Mouse (Mus musculus) midbrain, embryonic 12.5 days (tissue): ENCODE measurements around the gene Prpf3. TPM values are rescaled to one million over a fixed set of nuclear protein-coding genes. Genes with fewer than 3 reads are reported as not detected.

Experiments used
- ATAC-seq: fragments of 200-750 bp; cut with Nextera tagmentation; 2 replicates; pipeline ENCODE4 v1.8.0; 2017; ENCODE audit warnings: low read depth, moderate TSS enrichment, moderate library complexity; ENCODE audit not compliant: low FRiP score
- H3K27ac ChIP-seq: fragments of 300-500 bp; sonication (generic); replicated peaks from 2 replicates; pipeline ENCODE4 v1.5.1; 2016; ENCODE audit warnings: mild to moderate bottlenecking
- H3K27me3 ChIP-seq: fragments of 300-500 bp; sonication (generic); 2 replicates; pipeline ENCODE4 v1.6.1; 2016; ENCODE audit warnings: mild to moderate bottlenecking
- H3K36me3 ChIP-seq: fragments of 300-500 bp; sonication (generic); 2 replicates; pipeline ENCODE4 v1.6.1; 2016
- H3K4me1 ChIP-seq: fragments of 300-500 bp; sonication (generic); 2 replicates; pipeline ENCODE4 v1.6.1; 2016
- H3K4me2 ChIP-seq: fragments of 300-500 bp; sonication (generic); replicated peaks from 2 replicates; pipeline ENCODE4 v1.6.1; 2016; ENCODE audit warnings: mild to moderate bottlenecking, moderate library complexity
- H3K4me3 ChIP-seq: fragments of 300-500 bp; sonication (generic); 2 replicates; pipeline ENCODE4 v1.5.1; 2016; ENCODE audit warnings: mild to moderate bottlenecking
- H3K9ac ChIP-seq: fragments of 300-500 bp; sonication (generic); replicated peaks from 2 replicates; pipeline ENCODE4 v1.6.1; 2016; ENCODE audit warnings: mild to moderate bottlenecking, moderate library complexity
- H3K9me3 ChIP-seq: fragments of 300-500 bp; sonication (generic); 2 replicates; pipeline ENCODE4 v1.6.1; 2016; ENCODE audit warnings: mild to moderate bottlenecking
- WGBS: fragments of 180-500 bp; shearing (Covaris S2); methylation state at CpG from one replicate; pipeline ENCODE4 v1.1.7; 2016; 5-methylcytosine and 5-hydroxymethylcytosine counted together
- polyA plus RNA-seq: library from polyadenylated mRNA; unstranded; fragments of >200 nt; fragmentation: Nextera tagmentation; extraction: Ambion mirVana; gene quantifications from 2 replicates; pipeline ENCODE4 v1.2.1, GENCODE M21; 2016

Gene Prpf3
- polyA plus RNA-seq, 1 experiment from 2014 or later: 61.1 TPM

GRCm38 (mm10) chr3:95851317-95851716, 4.4 kb downstream of the Prpf3 start:
- WGBS: 93% methylated on average over 8 of the region's 8 CpGs
- Histone ChIP-seq H3K9ac (no peak overlapping the region), H3K4me2 (no peak overlapping the region), H3K4me1 (peaks cover 9% of the 10 kb centered on the region), H3K9me3 (no peaks in the 10 kb centered on the region), H3K27me3 (no peaks in the 10 kb centered on the region), H3K36me3 (peaks cover 68% of the 10 kb centered on the region), H3K27ac (no peak overlapping the region), H3K4me3 (no peak overlapping the region)
- ATAC-seq: no peak

GRCm38 (mm10) chr3:95850611-95851010, 5.1 kb downstream of the Prpf3 start:
- Histone ChIP-seq H3K27me3 (no peaks in the 10 kb centered on the region), H3K9ac (no peak overlapping the region), H3K4me2 (no peak overlapping the region), H3K4me1 (peaks cover 7% of the 10 kb centered on the region), H3K4me3 (no peak overlapping the region), H3K9me3 (no peaks in the 10 kb centered on the region), H3K36me3 (peaks cover 75% of the 10 kb centered on the region), H3K27ac (no peak overlapping the region)
- ATAC-seq: no peak
- 85% methylated on average over 4 of the region's 4 CpGs for WGBS

GRCm38 (mm10) chr3:95842503-95843214, 13.0 kb downstream of the Prpf3 start:
- Histone ChIP-seq H3K27ac (no peak overlapping the region), H3K4me1 (no peaks in the 10 kb centered on the region), H3K9me3 (no peaks in the 10 kb centered on the region), H3K9ac (no peak overlapping the region), H3K27me3 (no peaks in the 10 kb centered on the region), H3K4me2 (no peak overlapping the region), H3K36me3 (peaks cover 91% of the 10 kb centered on the region), H3K4me3 (no peak overlapping the region)
- no peak for ATAC-seq
- 84% methylated on average over 3 of the region's 3 CpGs for WGBS

GRCm38 (mm10) chr3:95839250-95839649, 16.4 kb downstream of the Prpf3 start:
- Histone ChIP-seq H3K9me3 (no peaks in the 10 kb centered on the region), H3K27ac (no peak overlapping the region), H3K4me3 (no peak overlapping the region), H3K4me1 (no peaks in the 10 kb centered on the region), H3K4me2 (no peak overlapping the region), H3K27me3 (no peaks in the 10 kb centered on the region), H3K9ac (no peak overlapping the region), H3K36me3 (peaks cover 88% of the 10 kb centered on the region)
- ATAC-seq: no peak
- WGBS: 96% methylated on average over 2 of the region's 2 CpGs

- Histone ChIP-seq H3K4me2 (no peak overlapping the region), H3K27me3 (no peaks in the 10 kb centered on the region), H3K9ac (no peak overlapping the region), H3K36me3 (peaks cover 62% of the 10 kb centered on the region), H3K9me3 (no peaks in the 10 kb centered on the region), H3K4me1 (no peaks in the 10 kb centered on the region), H3K4me3 (no peak overlapping the region), H3K27ac (no peak overlapping the region)
- 94% methylated on average over 4 of the region's 4 CpGs for WGBS
- ATAC-seq: no peak
These were observed 26.6 kb downstream of the Prpf3 start for GRCm38 (mm10) chr3:95829053-95829452.

- no peak overlapping the region for H3K4me2 ChIP-seq
- no peak overlapping the region for H3K27ac ChIP-seq
- no peak for ATAC-seq
- H3K27me3 ChIP-seq: no peaks in the 10 kb centered on the region
- no peaks in the 10 kb centered on the region for H3K9me3 ChIP-seq
- H3K4me1 ChIP-seq: no peaks in the 10 kb centered on the region
- H3K36me3 ChIP-seq: peaks cover 35% of the 10 kb centered on the region
- 72% methylated on average over 2 of the region's 2 CpGs for WGBS
- H3K4me3 ChIP-seq: no peak overlapping the region
- H3K9ac ChIP-seq: no peak overlapping the region
These were observed 29.4 kb downstream of the Prpf3 start for GRCm38 (mm10) chr3:95826275-95826674.

GRCm38 (mm10) chr3:95820046-95821010, 35.4 kb downstream of the Prpf3 start:
- Histone ChIP-seq H3K4me2 (peak overlapping the region; percentile 55), H3K27me3 (no peaks in the 10 kb centered on the region), H3K27ac (peak overlapping the region; percentile 99), H3K9me3 (no peaks in the 10 kb centered on the region), H3K4me3 (peak overlapping the region; percentile 57), H3K4me1 (peaks cover 14% of the 10 kb centered on the region), H3K9ac (peak overlapping the region; percentile 68; the same call in 1 of the 2 replicates), H3K36me3 (no peaks in the 10 kb centered on the region)
- ATAC-seq: peak; percentile 2; the same call in 1 of the 2 replicates
- 50% methylated on average over 10 of the region's 10 CpGs for WGBS

- H3K4me3 ChIP-seq: peak overlapping the region; percentile 57
- peaks cover 14% of the 10 kb centered on the region for H3K4me1 ChIP-seq
- peak overlapping the region; percentile 68 for H3K9ac ChIP-seq
- H3K27me3 ChIP-seq: no peaks in the 10 kb centered on the region
- H3K9me3 ChIP-seq: no peaks in the 10 kb centered on the region
- WGBS: under 1% methylated on average over 49 of the region's 49 CpGs
- peak overlapping the region; percentile 99 for H3K27ac ChIP-seq
- peak overlapping the region; percentile 55 for H3K4me2 ChIP-seq
- peak; percentile 95 for ATAC-seq
- H3K36me3 ChIP-seq: no peaks in the 10 kb centered on the region
These were observed 36.2 kb downstream of the Prpf3 start for GRCm38 (mm10) chr3:95819351-95819985.

- H3K9ac ChIP-seq: peak within 1 kb of the TSS; percentile 95
- no peaks in the 10 kb centered on the region for H3K36me3 ChIP-seq
- peak; percentile 68 for ATAC-seq
- peak within 1 kb of the TSS; percentile 99 for H3K27ac ChIP-seq
- WGBS: under 1% methylated on average over 59 of the region's 60 CpGs
- peak within 1 kb of the TSS; percentile 84 for H3K4me3 ChIP-seq
- H3K4me2 ChIP-seq: peak within 1 kb of the TSS; percentile 60
- peaks cover 14% of the 10 kb centered on the region for H3K4me1 ChIP-seq
- H3K9me3 ChIP-seq: no peaks in the 10 kb centered on the region
- no peaks in the 10 kb centered on the region for H3K27me3 ChIP-seq
These were observed 37.0 kb downstream of the Prpf3 start, which contains the start of gene Rprd2 for GRCm38 (mm10) chr3:95818571-95819288. Gene Rprd2 (minus strand): TSS chr3:95818863.

- peak overlapping the region; percentile 84 for H3K4me3 ChIP-seq
- H3K9me3 ChIP-seq: no peaks in the 10 kb centered on the region
- peak overlapping the region; percentile 95 for H3K9ac ChIP-seq
- H3K27ac ChIP-seq: peak overlapping the region; percentile 99
- no peaks in the 10 kb centered on the region for H3K27me3 ChIP-seq
- H3K36me3 ChIP-seq: no peaks in the 10 kb centered on the region
- peak overlapping the region; percentile 60 for H3K4me2 ChIP-seq
- ATAC-seq: no peak
- WGBS: under 1% methylated on average over 21 of the region's 21 CpGs
- H3K4me1 ChIP-seq: peaks cover 14% of the 10 kb centered on the region
These were observed 37.6 kb downstream of the Prpf3 start for GRCm38 (mm10) chr3:95818026-95818511.

GRCm38 (mm10) chr3:95816681-95817080, 39.0 kb downstream of the Prpf3 start:
- 91% methylated on average over 3 of the region's 3 CpGs for WGBS
- peaks cover 14% of the 10 kb centered on the region for H3K4me1 ChIP-seq
- no peak overlapping the region for H3K27ac ChIP-seq
- no peak overlapping the region for H3K9ac ChIP-seq
- ATAC-seq: no peak
- no peak overlapping the region for H3K4me3 ChIP-seq
- no peaks in the 10 kb centered on the region for H3K36me3 ChIP-seq
- no peaks in the 10 kb centered on the region for H3K27me3 ChIP-seq
- peak overlapping the region; percentile 60 for H3K4me2 ChIP-seq
- no peaks in the 10 kb centered on the region for H3K9me3 ChIP-seq
